Mouse (Mus musculus) limb, embryonic 11.5 days (tissue): ENCODE measurements around the gene Ascl2. TPM values are rescaled to one million over a fixed set of nuclear protein-coding genes. Genes with fewer than 3 reads are reported as not detected.

Source experiments
- polyA plus RNA-seq: library from polyadenylated mRNA; unstranded; fragments of >200 nt; fragmentation: Nextera tagmentation; extraction: Ambion mirVana; gene quantifications from 2 replicates; pipeline ENCODE4 v1.2.1, GENCODE M21; 2014

Ascl2 gene
- polyA plus RNA-seq, 1 experiment from 2014 or later, result 0.39 TPM

Other genes starting within 250 kb of the Ascl2 start
- not detected in 2 replicates for gene Ins2, start 225.9 kb downstream of the Ascl2 start, polyA plus RNA-seq
- gene Th, start 38.1 kb downstream of the Ascl2 start, polyA plus RNA-seq, result 0.44 TPM in 2 replicates
- gene Tspan32, start 35.8 kb upstream of the Ascl2 start, polyA plus RNA-seq, result 3.8 and 4.8 TPM in 2 replicates
- gene Cd81, start 83.5 kb upstream of the Ascl2 start, polyA plus RNA-seq, result 317 and 321 TPM in 2 replicates
- gene Tssc4, start 100.0 kb upstream of the Ascl2 start, polyA plus RNA-seq, result 76.9 and 82.1 TPM in 2 replicates
- 2.4 and 2.9 TPM in 2 replicates for gene Trpm5, start 125.4 kb upstream of the Ascl2 start, polyA plus RNA-seq
- 1.5 and 1.7 TPM in 2 replicates for gene Kcnq1, start 137.1 kb upstream of the Ascl2 start, polyA plus RNA-seq